ENCODE assay signal across 17 mouse cellular contexts in genomic region chr5:81055253-81055652, GRCm38 (mm10).
"Had no signal": no experiment of that assay in that cellular context is flagged by ENCODE, and none has a peak within 500 bp of the region (broad histone marks: within the 10 kb centered on the region; RNA-seq: fewer than 3 reads in every experiment).

No protein-coding gene starts in this region.

- H3K4me2 ChIP-seq: lung, embryonic 14.5 days; midbrain, embryonic 12.5 days; midbrain, embryonic 15.5 days; neural tube, embryonic 13.5 days; neural tube, embryonic 15.5 days had no signal

- H3K36me3 ChIP-seq: midbrain, embryonic 10.5 days; midbrain, embryonic 12.5 days; midbrain, embryonic 15.5 days; neural tube, embryonic 13.5 days; neural tube, embryonic 15.5 days had no signal

- H3K4me3 ChIP-seq: midbrain, embryonic 10.5 days; midbrain, embryonic 12.5 days; midbrain, embryonic 15.5 days; neural tube, embryonic 13.5 days; neural tube, embryonic 15.5 days had no signal

- H3K27me3 ChIP-seq: midbrain, embryonic 12.5 days; midbrain, embryonic 15.5 days; neural tube, embryonic 13.5 days; neural tube, embryonic 15.5 days had no signal

- DNase-seq: lung, adult 18-20 months; lung, embryonic 14.5 days; lung, postnatal 10 days; lung, postnatal 4 days; retina, postnatal 1 day; right cerebral cortex, adult 18-20 months; right cerebral cortex, postnatal 25 days; right cerebral cortex, postnatal 4 days; spleen, adult 18-20 months; thymus, adult 18-20 months; thymus, postnatal 14 days; thymus, postnatal 36 days had no signal
